Mouse (Mus musculus) liver, postnatal 0 days (tissue): ENCODE measurements around the gene Tmem178. TPM values are rescaled to one million over a fixed set of nuclear protein-coding genes. Genes with fewer than 3 reads are reported as not detected.
A peak's percentile ranks its signal among the peaks of the same experiment; 100 is the strongest.

ENCODE experiments used
- ATAC-seq: fragments of 200-750 bp; cut with Nextera tagmentation; 2 replicates; pipeline ENCODE4 v1.8.0; 2017; ENCODE audit warnings: mild to moderate bottlenecking, moderate library complexity
- DNase-seq: peaks from one replicate; pipeline ENCODE4 v3.0.0-alpha.2; 2016
- H3K27ac ChIP-seq: fragments of 300-500 bp; sonication (generic); 2 replicates; pipeline ENCODE4 v1.5.1; 2014; ENCODE audit warnings: antibody characterized with exemption, moderate library complexity, mild to moderate bottlenecking, low read depth
- H3K27me3 ChIP-seq: fragments of 300-500 bp; sonication (generic); 2 replicates; pipeline ENCODE4 v1.6.1; 2014; ENCODE audit warnings: low read length, control low read depth, mixed read lengths; ENCODE audit not compliant: insufficient read depth
- H3K36me3 ChIP-seq: fragments of 300-500 bp; sonication (generic); replicated peaks from 2 replicates; pipeline ENCODE4 v1.6.1; 2014; ENCODE audit warnings: mild to moderate bottlenecking, control low read depth, low read length, moderate library complexity, mixed read lengths; ENCODE audit not compliant: insufficient read depth
- H3K4me1 ChIP-seq: fragments of 300-500 bp; sonication (generic); 2 replicates; pipeline ENCODE4 v1.6.1; 2014; ENCODE audit warnings: antibody characterized with exemption, mild to moderate bottlenecking, control low read depth; ENCODE audit not compliant: insufficient read depth
- H3K4me2 ChIP-seq: fragments of 300-500 bp; sonication (generic); 2 replicates; pipeline ENCODE4 v1.6.1; 2014; ENCODE audit warnings: low read depth, mild to moderate bottlenecking, low read length, moderate library complexity, mixed read lengths
- H3K4me3 ChIP-seq: fragments of 300-500 bp; sonication (generic); 2 replicates; pipeline ENCODE4 v1.5.1; 2014; ENCODE audit warnings: low read depth, low read length
- H3K9ac ChIP-seq: fragments of 300-500 bp; sonication (generic); replicated peaks from 2 replicates; pipeline ENCODE4 v1.6.1; 2014; ENCODE audit warnings: mild to moderate bottlenecking, moderate library complexity
- H3K9me3 ChIP-seq: fragments of 300-500 bp; sonication (generic); 2 replicates; pipeline ENCODE4 v1.6.1; 2016; ENCODE audit warnings: mild to moderate bottlenecking, control low read depth, low read length, mixed read lengths
- CTCF ChIP-seq: sonication (generic); IDR thresholded peaks from 2 replicates; pipeline ENCODE4 v1.5.1; 2016; ENCODE audit warnings: antibody characterized with exemption, low read depth
- EP300 ChIP-seq: IDR thresholded peaks from 2 replicates; pipeline ENCODE4 v1.6.1; 2016; ENCODE audit warnings: antibody characterized with exemption, low read depth, mild to moderate bottlenecking
- WGBS: fragments of 180-500 bp; shearing (Covaris S2); extraction: QIAGEN DNeasy Blood & Tissue Kit; methylation state at CpG from one replicate; pipeline ENCODE4 v1.1.7; 2014; ENCODE audit not compliant: insufficient replicate concordance; 5-methylcytosine and 5-hydroxymethylcytosine counted together
- polyA plus RNA-seq: library from polyadenylated mRNA; unstranded; fragments of >200 nt; fragmentation: Nextera tagmentation; extraction: Ambion mirVana; gene quantifications from 2 replicates; pipeline ENCODE4 v1.2.1, GENCODE M21; 2015

Gene Tmem178
- polyA plus RNA-seq, 1 experiment from 2014 or later = 0.38 TPM

- no peaks in the 10 kb centered on the region for H3K36me3 ChIP-seq
Observed at GRCm38 (mm10) chr17:80969643-80970619, 25.5 kb downstream of the Tmem178 start.

GRCm38 (mm10) chr17:80970716-80971115 lies 26.3 kb downstream of the Tmem178 start:
- Histone ChIP-seq H3K27me3 (no peaks in the 10 kb centered on the region), H3K9ac (no peak overlapping the region), H3K4me2 (no peak overlapping the region), H3K27ac (no peak overlapping the region), H3K36me3 (no peaks in the 10 kb centered on the region), H3K4me1 (no peaks in the 10 kb centered on the region), H3K4me3 (no peak overlapping the region), H3K9me3 (no peaks in the 10 kb centered on the region)
- TF ChIP-seq CTCF (no peak), EP300 (no peak)
- no peak for DNase-seq
- ATAC-seq = no peak
- WGBS = 67% methylated on average over 10 of the region's 10 CpGs

More at GRCm38 (mm10) chr17:80969643-80970619, 25.5 kb downstream of the Tmem178 start:
- H3K4me1 ChIP-seq = no peaks in the 10 kb centered on the region
- no peak overlapping the region for H3K27ac ChIP-seq
- H3K4me2 ChIP-seq = no peak overlapping the region
- DNase-seq (no peak), ATAC-seq (no peak)
- H3K9me3 ChIP-seq = no peaks in the 10 kb centered on the region
- no peak overlapping the region for H3K4me3 ChIP-seq
- no peak overlapping the region for H3K9ac ChIP-seq
- TF ChIP-seq EP300 (no peak), CTCF (no peak)
- H3K27me3 ChIP-seq = no peaks in the 10 kb centered on the region
- 67% methylated on average over 18 of the region's 18 CpGs for WGBS

DNA sequence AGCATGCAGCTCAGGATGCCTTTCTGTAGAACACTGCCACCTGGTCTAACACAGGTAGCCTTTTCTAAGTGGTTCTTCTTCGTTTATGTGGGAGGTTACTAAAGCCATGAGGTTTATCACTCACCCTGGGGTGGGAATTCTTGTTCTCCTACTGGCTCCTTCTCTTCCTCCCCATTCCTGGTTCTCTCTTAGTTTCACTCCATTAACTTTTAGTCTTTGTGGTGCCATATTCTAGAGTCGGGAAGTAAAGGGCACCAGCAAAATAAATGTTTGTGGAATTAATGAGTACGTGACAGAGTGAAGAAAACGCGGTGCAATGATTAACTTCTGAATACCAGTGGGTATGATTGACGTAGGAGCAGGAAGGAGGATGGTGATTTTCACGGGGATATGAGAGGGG lies 28.5 kb downstream of the Tmem178 start:
- no peak for ATAC-seq
- no peaks in the 10 kb centered on the region for H3K9me3 ChIP-seq
- H3K27me3 ChIP-seq = no peaks in the 10 kb centered on the region
- no peaks in the 10 kb centered on the region for H3K4me1 ChIP-seq
- no peak overlapping the region for H3K4me2 ChIP-seq
- H3K36me3 ChIP-seq = no peaks in the 10 kb centered on the region
- no peak for TF ChIP-seq EP300
- no peak for TF ChIP-seq CTCF
- WGBS = 74% methylated on average over 7 of the region's 7 CpGs
- H3K4me3 ChIP-seq = no peak overlapping the region
- no peak overlapping the region for H3K9ac ChIP-seq
- H3K27ac ChIP-seq = no peak overlapping the region
- no peak for DNase-seq

DNA sequence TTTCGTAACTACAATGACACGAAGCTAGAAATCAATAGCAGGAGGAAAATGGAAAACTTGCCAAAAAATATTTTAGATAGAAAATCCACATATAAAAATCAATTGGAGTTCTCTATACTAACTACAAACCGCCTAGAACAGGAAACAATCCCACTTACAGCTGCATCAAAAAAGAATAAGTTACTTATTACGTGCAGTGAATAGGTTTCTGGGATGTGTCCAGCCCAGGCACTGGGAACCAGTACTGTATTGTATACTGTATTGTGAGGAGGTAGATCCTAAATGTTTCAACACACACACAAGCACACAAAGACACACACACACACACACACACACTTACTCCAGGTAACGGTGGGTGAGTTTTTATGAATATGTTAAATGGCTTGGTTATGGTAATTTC lies 32.8 kb downstream of the Tmem178 start:
- no peaks in the 10 kb centered on the region for H3K9me3 ChIP-seq
- no peaks in the 10 kb centered on the region for H3K4me1 ChIP-seq
- 66% methylated on average over 5 of the region's 5 CpGs for WGBS
- no peak for DNase-seq
- peak overlapping the region; percentile 22; the same call in 1 of the 2 replicates for H3K4me3 ChIP-seq
- peak overlapping the region; percentile 48 for H3K4me2 ChIP-seq
- 0 out of 2 replicates have a peak, but pooled peaks have one; percentile 25 for ATAC-seq
- H3K27me3 ChIP-seq = no peaks in the 10 kb centered on the region
- H3K9ac ChIP-seq = no peak overlapping the region
- H3K36me3 ChIP-seq = no peaks in the 10 kb centered on the region
- no peak overlapping the region for H3K27ac ChIP-seq
- TF ChIP-seq EP300 = no peak
- no peak for TF ChIP-seq CTCF

DNA sequence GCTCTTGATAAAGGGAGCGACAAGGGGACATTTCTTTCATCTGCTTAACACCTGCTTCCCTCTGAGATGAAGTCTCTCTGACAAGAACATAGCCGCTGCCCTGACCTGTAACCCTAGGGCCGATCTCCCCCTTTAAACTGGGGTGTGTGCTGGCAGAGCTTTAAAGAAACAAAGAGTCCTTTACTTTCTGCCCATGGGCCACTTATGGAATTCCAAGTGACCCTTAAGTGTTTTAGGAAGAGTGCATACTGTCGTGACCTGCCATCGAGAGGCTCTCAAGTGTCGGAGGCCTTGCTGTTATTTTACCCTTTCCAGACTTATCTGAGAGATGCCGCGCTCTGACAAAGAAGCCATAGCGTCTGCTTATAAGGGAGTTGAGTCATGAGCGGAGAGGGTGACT lies 35.7 kb downstream of the Tmem178 start:
- TF ChIP-seq CTCF (no peak), EP300 (no peak)
- WGBS = 85% methylated on average over 10 of the region's 10 CpGs
- Histone ChIP-seq H3K4me1 (no peaks in the 10 kb centered on the region), H3K4me2 (no peak overlapping the region), H3K36me3 (no peaks in the 10 kb centered on the region), H3K4me3 (no peak overlapping the region), H3K9ac (no peak overlapping the region), H3K27me3 (0 out of 2 replicates have a peak, but pooled peaks cover 3% of the 10 kb centered on the region), H3K9me3 (no peaks in the 10 kb centered on the region), H3K27ac (no peak overlapping the region)
- DNase-seq (no peak), ATAC-seq (no peak)

GRCm38 (mm10) chr17:80981721-80982411 lies 37.4 kb downstream of the Tmem178 start:
- 71% methylated on average over 12 of the region's 12 CpGs for WGBS
- Histone ChIP-seq H3K4me1 (no peaks in the 10 kb centered on the region), H3K4me3 (no peak overlapping the region), H3K9me3 (no peaks in the 10 kb centered on the region), H3K4me2 (no peak overlapping the region), H3K36me3 (no peaks in the 10 kb centered on the region), H3K27me3 (0 out of 2 replicates have a peak, but pooled peaks cover 3% of the 10 kb centered on the region), H3K9ac (no peak overlapping the region), H3K27ac (no peak overlapping the region)
- no peak for ATAC-seq
- no peak for TF ChIP-seq EP300
- no peak for TF ChIP-seq CTCF
- DNase-seq = peak; percentile 10
